Mouse (Mus musculus) macrophage (primary cell): ENCODE data around the gene Phospho2. TPM values are rescaled to one million over a fixed set of nuclear protein-coding genes. Genes with fewer than 3 reads are reported as not detected.

Experiments
- H3K27ac ChIP-seq: fragments of 350-480 bp; formaldehyde crosslinking; 2 replicates; pipeline ENCODE4 v1.9.0; 2021
- H3K36me3 ChIP-seq: fragments of 350-480 bp; formaldehyde crosslinking; 2 replicates; pipeline ENCODE4 v1.9.0; 2021; ENCODE audit errors: inconsistent target
- H3K4me3 ChIP-seq: fragments of 350-480 bp; formaldehyde crosslinking; 2 replicates; pipeline ENCODE4 v1.9.0; 2021; ENCODE audit errors: inconsistent target
- H3K79me2 ChIP-seq: fragments of 350-480 bp; formaldehyde crosslinking; 2 replicates; pipeline ENCODE4 v1.9.0; 2021; ENCODE audit errors: inconsistent target
- WGBS: methylation state at CpG from one replicate; pipeline ENCODE4 v1.1.7; 2026; ENCODE audit warnings: inconsistent platforms; ENCODE audit not compliant: missing documents; 5-methylcytosine and 5-hydroxymethylcytosine counted together
- polyA plus RNA-seq: library from polyadenylated mRNA; stranded (reverse); fragments of 250-400 nt; gene quantifications from 3 replicates; pipeline ENCODE4 v1.2.4, GENCODE M21; 2018; ENCODE audit warnings: inconsistent platforms

Gene Phospho2
- polyA plus RNA-seq, 1 experiment from 2014 or later: 24.3 TPM

- WGBS: 88% methylated on average over 3 of the region's 3 CpGs
- no peak overlapping the region for H3K27ac ChIP-seq
- no peaks in the 10 kb centered on the region for H3K79me2 ChIP-seq
- H3K4me3 ChIP-seq: no peak overlapping the region
- H3K36me3 ChIP-seq: no peaks in the 10 kb centered on the region
Measured at GRCm38 (mm10) chr2:69837996-69838395, 48.6 kb downstream of the Phospho2 start.

- no peak overlapping the region for H3K4me3 ChIP-seq
Measured at GRCm38 (mm10) chr2:69838707-69839106, 49.3 kb downstream of the Phospho2 start.

GRCm38 (mm10) chr2:69840261-69840660 is 50.8 kb downstream of the Phospho2 start:
- H3K27ac ChIP-seq: no peak overlapping the region
- H3K36me3 ChIP-seq: no peaks in the 10 kb centered on the region
- WGBS: 47% methylated on average over 6 of the region's 6 CpGs
- H3K79me2 ChIP-seq: no peaks in the 10 kb centered on the region
- no peak overlapping the region for H3K4me3 ChIP-seq

More at GRCm38 (mm10) chr2:69838707-69839106, 49.3 kb downstream of the Phospho2 start:
- Histone ChIP-seq H3K27ac (no peak overlapping the region), H3K79me2 (no peaks in the 10 kb centered on the region), H3K36me3 (no peaks in the 10 kb centered on the region)

- H3K4me3 ChIP-seq: no peak overlapping the region
- H3K79me2 ChIP-seq: no peaks in the 10 kb centered on the region
- H3K36me3 ChIP-seq: no peaks in the 10 kb centered on the region
- 81% methylated on average over 6 of the region's 6 CpGs for WGBS
- H3K27ac ChIP-seq: no peak overlapping the region
Measured at GRCm38 (mm10) chr2:69849215-69849614, 59.8 kb downstream of the Phospho2 start.

Other genes starting within 250 kb of the Phospho2 start
- gene Lrp2, start 203.6 kb upstream of the Phospho2 start, polyA plus RNA-seq: not detected in 3 replicates
- 5.6 to 6.1 TPM (median 6.1 TPM) in 3 replicates for gene Bbs5, start 142.5 kb upstream of the Phospho2 start, polyA plus RNA-seq
- gene Klhl41, start 119.5 kb upstream of the Phospho2 start, polyA plus RNA-seq: not detected in 3 replicates
- gene Fastkd1, start 76.1 kb upstream of the Phospho2 start, polyA plus RNA-seq: 3.8 to 6.3 TPM (median 4.3 TPM) in 3 replicates
- gene Ppig, start 67.1 kb upstream of the Phospho2 start, polyA plus RNA-seq: 44.1 to 115 TPM (median 49.1 TPM) in 3 replicates
- gene Ccdc173, start within 50 bp of the Phospho2 start, polyA plus RNA-seq: 0.80 to 2.7 TPM (median 1.7 TPM) in 3 replicates
- gene Klhl23, start 32.3 kb downstream of the Phospho2 start, polyA plus RNA-seq: 0.16 to 2.4 TPM (median 0.76 TPM) in 3 replicates
- 106 to 279 TPM (median 166 TPM) in 3 replicates for gene Ssb, start 71.9 kb downstream of the Phospho2 start, polyA plus RNA-seq
- 11.2 to 15.3 TPM (median 12.5 TPM) in 3 replicates for gene Mettl5, start 96.0 kb downstream of the Phospho2 start, polyA plus RNA-seq
- 25.6 to 30.6 TPM (median 27.3 TPM) in 3 replicates for gene Ubr3, start 107.6 kb downstream of the Phospho2 start, polyA plus RNA-seq
- gene Myo3b, start 249.5 kb downstream of the Phospho2 start, polyA plus RNA-seq: not detected in 3 replicates